Mouse (Mus musculus): ENCODE measurements at regions not wholly inside any gene's neighbourhood (a gene's known extent, or its start where the extent isn't known, plus 50 kb on each side); places are given as distances from the start of the nearest gene placed in this dataset.

- CTCF ChIA-PET: no interaction called here
These were observed 134.8 kb upstream of the Gm5129 start for GRCm38 (mm10) chr5:29870537-29870936.

DNA sequence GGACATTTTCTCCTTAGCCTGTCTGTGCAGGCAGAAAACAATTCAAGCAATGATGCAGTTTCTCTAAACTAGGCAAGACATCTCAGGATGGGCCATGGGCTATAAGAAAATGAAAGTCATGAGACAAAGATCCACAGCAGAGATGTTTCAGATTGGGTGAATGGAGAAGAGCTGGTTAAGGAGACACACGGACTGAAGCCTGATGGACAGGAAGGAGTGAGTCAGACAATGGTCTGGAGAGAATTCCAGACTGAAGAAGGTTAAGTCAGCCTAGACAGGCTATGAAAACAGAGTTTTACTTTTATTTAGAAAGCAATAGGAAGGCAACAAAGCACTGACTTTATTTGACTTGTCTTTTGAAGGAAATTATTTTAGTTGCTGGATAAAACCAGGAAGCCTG, 137.5 kb upstream of the Il6 start:
- CTCF ChIA-PET: no interaction called here

- CTCF ChIA-PET: no interaction called here
These were observed 125.6 kb upstream of the Il6 start for GRCm38 (mm10) chr5:29887267-29887841.

- CTCF ChIA-PET: no interaction called here
These were observed 120.6 kb upstream of the Il6 start for GRCm38 (mm10) chr5:29892344-29892743.

DNA sequence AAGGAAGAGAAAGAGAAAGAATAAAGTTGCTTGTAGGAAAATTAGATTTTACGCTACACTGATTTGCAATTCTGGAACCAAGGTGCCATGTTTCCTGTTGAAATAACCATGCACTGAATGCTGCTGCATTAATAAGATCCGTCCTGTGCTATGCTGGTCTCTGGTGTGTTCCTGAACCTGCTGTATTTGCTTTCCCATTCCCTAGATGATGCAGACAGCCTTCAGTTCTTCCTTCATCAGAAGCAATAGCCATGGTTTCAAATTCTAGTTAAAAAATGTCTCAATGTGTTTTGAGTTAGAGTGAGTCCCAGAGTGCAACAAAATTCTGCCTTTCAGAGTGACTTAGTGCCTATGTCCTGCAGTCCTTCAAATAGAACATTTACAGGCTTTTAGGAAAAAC, 120.1 kb upstream of the Il6 start:
- CTCF ChIA-PET: no interaction called here

DNA sequence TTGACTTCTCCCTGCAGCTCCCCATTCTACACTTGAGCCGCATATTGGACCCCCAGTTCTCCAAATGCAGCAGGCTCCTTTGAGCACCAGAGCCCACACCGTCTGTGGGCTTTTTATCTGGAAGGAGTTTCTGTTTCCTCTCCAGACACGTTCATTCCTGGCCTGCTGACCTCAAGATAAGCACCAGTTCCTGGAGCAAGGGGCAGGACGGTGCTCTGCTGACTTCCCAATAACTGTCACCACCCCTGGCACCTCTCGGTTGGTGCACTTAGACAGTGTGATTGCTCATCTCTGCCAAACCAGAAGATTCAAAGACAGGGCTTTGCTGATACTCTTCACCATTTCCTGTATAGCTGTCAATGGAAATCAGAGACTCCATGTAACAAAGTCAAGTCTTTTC, 119.1 kb upstream of the Il6 start:
- CTCF ChIA-PET: no interaction called here

- CTCF ChIA-PET: no interaction called here
These were observed 118.0 kb upstream of the Il6 start for GRCm38 (mm10) chr5:29894606-29895595.

DNA sequence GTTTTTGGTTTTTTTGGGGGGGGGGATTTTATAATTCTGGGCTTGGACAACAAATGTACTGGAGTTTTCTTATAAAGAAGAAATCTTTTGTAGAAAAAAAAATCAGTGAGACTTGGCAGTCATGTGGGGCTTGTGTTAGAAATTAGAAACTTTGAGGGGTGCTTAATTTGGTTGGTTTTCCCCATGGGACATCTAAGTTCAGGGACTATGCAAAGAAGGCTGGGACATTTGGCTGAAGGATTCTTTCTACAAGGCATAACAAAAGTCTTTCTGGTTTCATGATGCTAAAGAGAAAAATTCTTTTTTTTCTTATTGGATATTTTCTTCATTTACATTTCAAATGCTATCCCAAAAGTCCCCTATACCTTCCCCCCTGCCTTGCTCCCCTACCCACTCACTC, 115.3 kb upstream of the Il6 start:
- CTCF ChIA-PET: no interaction called here

DNA sequence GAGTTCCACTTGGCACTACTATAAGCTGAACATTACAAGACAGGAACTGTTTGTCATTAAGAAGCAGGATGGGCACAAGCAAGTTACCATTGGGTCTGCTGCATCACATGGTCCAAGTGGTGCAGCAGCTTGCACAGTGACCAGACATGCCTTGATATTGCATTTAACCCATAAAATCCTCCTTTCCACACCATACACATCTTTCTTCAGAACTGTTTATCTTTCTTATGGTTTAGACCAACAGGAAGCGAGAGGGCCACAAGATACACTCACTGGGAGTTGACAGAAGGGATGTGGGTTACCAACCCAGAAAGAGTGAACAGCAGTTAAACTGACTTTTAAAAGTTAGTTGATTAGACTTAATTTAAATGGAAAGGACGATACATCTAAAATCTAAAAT, 111.2 kb upstream of the Il6 start:
- CTCF ChIA-PET: no interaction called here

GRCm38 (mm10) chr5:29920295-29920694, 92.6 kb upstream of the Il6 start:
- CTCF ChIA-PET: no interaction called here

DNA sequence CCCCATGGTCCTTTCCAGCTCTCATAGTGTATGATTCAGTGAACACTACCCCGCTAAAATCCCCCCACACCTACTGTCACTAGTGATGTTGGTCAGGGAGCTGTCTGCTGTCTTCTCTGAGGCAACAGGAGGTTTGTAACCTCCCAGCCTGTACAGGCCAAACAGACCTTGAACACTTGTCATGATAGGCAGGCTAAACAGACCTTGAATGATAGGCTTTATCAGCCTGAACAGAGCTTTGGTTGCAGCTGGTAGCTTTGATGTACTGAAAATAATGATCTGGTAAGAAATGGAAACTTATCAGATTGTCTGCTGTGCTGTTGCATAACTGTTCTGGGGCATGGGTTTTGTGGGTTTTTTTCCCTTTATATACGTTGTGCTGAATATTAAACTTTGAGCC, 87.4 kb upstream of the Il6 start:
- CTCF ChIA-PET: no interaction called here

- CTCF ChIA-PET: no interaction called here
These were observed 85.3 kb upstream of the Il6 start for GRCm38 (mm10) chr5:29927594-29927993.

- CTCF ChIA-PET: interaction anchor here (0.6 kb wide), 1 partner anchor 47 kb away, joined by 8 read pairs; no protein-coding TSS in a partner anchor
These were observed 83.5 kb upstream of the Il6 start for GRCm38 (mm10) chr5:29929381-29929780.

DNA sequence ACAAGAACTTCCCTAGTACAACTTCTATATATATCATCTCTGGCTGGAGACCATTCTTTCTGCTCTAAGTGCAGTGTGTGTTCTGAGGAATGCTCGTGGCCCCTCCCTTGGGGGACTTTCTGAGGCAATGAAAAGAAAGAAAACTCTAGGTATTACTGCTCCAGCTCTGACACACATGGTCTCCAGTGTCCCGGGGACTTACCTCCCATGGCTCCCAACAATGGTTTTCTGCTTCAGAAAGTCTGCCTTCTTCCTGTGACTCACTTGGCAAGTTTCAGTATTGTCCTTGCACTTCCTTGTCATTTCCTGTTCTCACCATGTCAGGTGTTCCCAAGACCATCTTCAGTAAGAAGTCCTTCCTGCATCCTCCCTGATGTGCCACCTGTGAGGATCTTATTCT, 65.7 kb upstream of the Il6 start:
- CTCF ChIA-PET: interaction anchor here (0.5 kb wide), 1 partner anchor 94 kb away, joined by 10 read pairs; no protein-coding TSS in a partner anchor

DNA sequence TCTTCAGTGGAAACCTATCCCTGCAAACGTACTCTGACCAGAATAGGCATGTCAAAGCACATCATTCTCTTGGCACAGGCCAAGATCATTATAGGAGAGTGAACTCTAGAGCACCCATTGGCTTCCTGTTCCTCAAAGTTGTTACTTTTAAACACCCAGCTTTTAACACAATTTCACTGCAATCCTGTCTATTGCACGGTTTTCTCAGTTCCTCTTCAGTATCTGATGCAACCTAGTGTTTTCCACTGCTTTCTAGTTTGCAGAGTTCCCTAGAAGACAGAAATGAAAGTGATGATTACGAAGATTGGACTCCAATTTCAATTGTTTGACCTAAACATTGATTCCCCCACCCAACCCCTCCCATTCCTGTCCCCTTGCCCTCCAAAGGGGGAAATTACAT, 64.8 kb upstream of the Il6 start:
- CTCF ChIA-PET: no interaction called here

DNA sequence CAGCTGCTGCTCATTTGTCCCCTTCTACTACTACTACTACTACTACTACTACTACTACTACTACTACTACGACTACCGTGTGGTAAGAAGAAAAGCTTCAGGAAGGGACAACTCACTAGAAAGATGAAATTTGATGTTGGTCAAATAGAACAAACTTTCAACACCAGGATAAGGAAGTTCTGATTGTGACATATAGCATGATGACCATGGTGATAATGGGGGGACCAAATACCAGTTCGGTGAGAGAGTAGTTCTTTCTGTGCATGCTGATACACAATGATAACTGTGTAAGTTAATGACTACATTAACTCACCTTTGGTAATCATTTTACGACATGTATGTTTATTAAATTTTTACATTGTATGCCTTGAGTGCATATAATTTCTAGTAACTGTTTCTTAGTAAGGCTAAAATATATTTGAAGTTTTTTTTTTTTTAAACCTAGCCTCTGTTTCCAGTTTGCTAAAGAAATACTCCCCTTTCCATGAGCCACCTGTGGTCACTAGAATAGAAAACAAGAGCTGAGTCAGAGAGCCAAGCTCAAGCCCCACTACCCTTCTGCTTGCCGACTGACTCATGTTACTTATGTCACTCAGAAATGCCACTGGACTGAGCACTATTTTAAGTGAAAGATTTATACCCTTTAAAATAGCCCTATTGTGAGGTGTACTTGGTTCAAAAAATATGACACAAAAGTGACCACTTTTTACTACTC, 62.3 kb upstream of the Il6 start:
- CTCF ChIA-PET: interaction anchor here (0.5 kb wide), 1 partner anchor 59 kb away, joined by 4 read pairs; no protein-coding TSS in a partner anchor

DNA sequence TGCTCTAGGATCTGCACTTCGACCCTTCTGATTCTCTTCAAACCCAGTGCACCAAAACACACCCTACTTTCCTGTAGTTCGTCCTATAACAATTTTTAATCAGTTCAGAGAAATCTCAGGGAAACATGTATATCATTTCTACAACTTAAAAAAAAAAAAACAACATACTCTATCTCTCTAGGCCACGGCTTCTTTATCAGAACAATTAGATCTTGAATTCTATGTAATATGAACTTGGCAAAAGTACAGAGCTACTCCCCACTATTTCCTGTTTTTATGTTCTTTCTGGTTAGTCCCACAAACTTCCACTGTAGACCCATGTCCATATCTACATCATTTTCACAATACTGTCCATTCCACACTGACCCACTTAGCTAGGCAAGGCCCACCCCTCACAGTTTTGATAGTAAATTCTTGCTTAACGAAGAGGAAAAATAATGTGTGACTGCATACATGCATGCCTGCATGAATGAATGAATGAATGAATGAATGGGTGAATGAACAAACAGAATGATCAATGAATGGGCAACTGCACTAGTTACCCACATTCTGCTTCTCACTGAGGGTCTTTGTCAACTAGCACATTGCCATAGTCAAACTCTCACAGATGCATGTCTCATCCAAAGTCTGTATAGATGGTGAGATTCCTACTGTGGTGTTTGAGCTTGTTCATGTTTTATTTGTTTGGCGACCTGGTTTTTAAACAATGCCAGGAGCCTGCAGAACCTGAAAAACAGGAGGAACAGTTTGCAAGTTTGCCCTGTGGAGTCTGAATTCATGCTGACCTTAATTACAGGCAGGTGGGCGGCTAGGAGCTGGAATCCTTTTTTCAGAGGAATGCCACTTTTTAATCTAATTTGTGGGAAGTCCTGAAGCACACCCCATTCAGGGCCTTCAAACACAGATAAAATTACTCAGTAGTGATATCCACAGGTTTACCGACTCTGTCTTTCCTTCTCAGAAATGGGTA, 61.2 kb upstream of the Il6 start:
- CTCF ChIA-PET: interaction anchor here (0.5 to 0.7 kb wide), 2 partner anchors 58 to 317 kb away, joined by 3 to 4 read pairs; no protein-coding TSS in a partner anchor
